Mouse (Mus musculus) ES-Bruce4 (cell line): ENCODE results near the gene Erc2. TPM values are rescaled to one million over a fixed set of nuclear protein-coding genes. Genes with fewer than 3 reads are reported as not detected.

Experiments
- H3K27ac ChIP-seq: 2 replicates; pipeline ENCODE4 v1.5.1; 2012; ENCODE audit warnings: low read length, inconsistent platforms; ENCODE audit not compliant: insufficient read depth
- H3K27me3 ChIP-seq: 2 replicates; pipeline ENCODE4 v1.6.1; 2012; ENCODE audit warnings: mild to moderate bottlenecking, low read length, inconsistent platforms; ENCODE audit not compliant: control insufficient read depth, poor library complexity, insufficient read depth, severe bottlenecking
- H3K36me3 ChIP-seq: 2 replicates; pipeline ENCODE4 v1.6.1; 2012; ENCODE audit warnings: inconsistent platforms, mild to moderate bottlenecking, low read length, moderate library complexity; ENCODE audit not compliant: control insufficient read depth, poor library complexity, insufficient read depth, severe bottlenecking
- H3K4me1 ChIP-seq: one replicate; pipeline ENCODE4 v1.8.1; 2011; ENCODE audit warnings: low read length; ENCODE audit not compliant: control insufficient read depth, insufficient read depth
- H3K4me3 ChIP-seq: 2 replicates; pipeline ENCODE4 v1.5.1; 2011; ENCODE audit warnings: low read depth, mild to moderate bottlenecking, low read length
- H3K9ac ChIP-seq: 2 replicates; pipeline ENCODE4 v1.6.1; 2012; ENCODE audit warnings: low read depth, mild to moderate bottlenecking, inconsistent platforms; ENCODE audit not compliant: poor library complexity, severe bottlenecking
- H3K9me3 ChIP-seq: replicated peaks from 2 replicates; pipeline ENCODE4 v1.6.1; 2012; ENCODE audit warnings: mild to moderate bottlenecking, low read length, inconsistent platforms; ENCODE audit not compliant: control insufficient read depth, poor library complexity, insufficient read depth, severe bottlenecking
- CTCF ChIP-seq: IDR thresholded peaks from one replicate; pipeline ENCODE4 v1.8.1; 2011; ENCODE audit warnings: low read depth, low read length
- EP300 ChIP-seq: IDR thresholded peaks from 2 replicates; pipeline ENCODE4 v1.6.1; 2011; ENCODE audit warnings: low read depth, low read length; ENCODE audit not compliant: insufficient read depth
- POLR2A ChIP-seq: IDR thresholded peaks from one replicate; pipeline ENCODE4 v1.8.1; 2011; ENCODE audit warnings: low read length; ENCODE audit not compliant: insufficient read depth
- polyA plus RNA-seq: library from polyadenylated mRNA; stranded (reverse); fragments of >200 nt; gene quantifications from 2 replicates; pipeline ENCODE4 v1.2.4, GENCODE M21; 2011; ENCODE audit warnings: low read depth; ENCODE audit not compliant: missing spikeins, insufficient read depth, insufficient read length

Erc2 gene
- polyA plus RNA-seq, 1 experiment = 10.0 TPM

- Histone ChIP-seq H3K36me3 (no peaks in the 10 kb centered on the region), H3K4me1 (no peaks in the 10 kb centered on the region), H3K9me3 (no peaks in the 10 kb centered on the region), H3K9ac (no peak overlapping the region), H3K4me3 (no peak overlapping the region), H3K27me3 (no peaks in the 10 kb centered on the region), H3K27ac (no peak overlapping the region)
- no peak for TF ChIP-seq POLR2A
- no peak for TF ChIP-seq CTCF
- TF ChIP-seq EP300 = no peak
These were observed 759.7 kb downstream of the Erc2 start for GRCm38 (mm10) chr14:28381801-28382550.

- Histone ChIP-seq H3K27me3 (no peaks in the 10 kb centered on the region), H3K4me1 (no peaks in the 10 kb centered on the region), H3K4me3 (no peak overlapping the region), H3K9ac (no peak overlapping the region), H3K36me3 (no peaks in the 10 kb centered on the region), H3K27ac (no peak overlapping the region), H3K9me3 (no peaks in the 10 kb centered on the region)
- TF ChIP-seq EP300 (no peak), POLR2A (no peak), CTCF (no peak)
These were observed 764.8 kb downstream of the Erc2 start for GRCm38 (mm10) chr14:28386815-28387607.

- H3K36me3 ChIP-seq = no peaks in the 10 kb centered on the region
- H3K9ac ChIP-seq = no peak overlapping the region
- H3K27ac ChIP-seq = no peak overlapping the region
- H3K9me3 ChIP-seq = no peaks in the 10 kb centered on the region
- H3K4me3 ChIP-seq = no peak overlapping the region
- H3K4me1 ChIP-seq = no peaks in the 10 kb centered on the region
- H3K27me3 ChIP-seq = no peaks in the 10 kb centered on the region
- no peak for TF ChIP-seq CTCF
- no peak for TF ChIP-seq EP300
- no peak for TF ChIP-seq POLR2A
These were observed 776.7 kb downstream of the Erc2 start for GRCm38 (mm10) chr14:28398915-28399314.

GRCm38 (mm10) chr14:28399897-28400296 lies 777.7 kb downstream of the Erc2 start:
- H3K4me3 ChIP-seq = no peak overlapping the region
- H3K27me3 ChIP-seq = no peaks in the 10 kb centered on the region
- H3K4me1 ChIP-seq = no peaks in the 10 kb centered on the region
- no peak overlapping the region for H3K27ac ChIP-seq
- TF ChIP-seq EP300 (no peak), CTCF (no peak), POLR2A (no peak)
- H3K9me3 ChIP-seq = no peaks in the 10 kb centered on the region
- H3K9ac ChIP-seq = no peak overlapping the region
- H3K36me3 ChIP-seq = no peaks in the 10 kb centered on the region

GRCm38 (mm10) chr14:28405277-28405840 lies 783.1 kb downstream of the Erc2 start:
- TF ChIP-seq POLR2A = no peak
- TF ChIP-seq EP300 = no peak
- no peak for TF ChIP-seq CTCF
- H3K9me3 ChIP-seq = no peaks in the 10 kb centered on the region
- no peak overlapping the region for H3K4me3 ChIP-seq
- H3K27ac ChIP-seq = no peak overlapping the region
- H3K27me3 ChIP-seq = no peaks in the 10 kb centered on the region
- no peak overlapping the region for H3K9ac ChIP-seq
- no peaks in the 10 kb centered on the region for H3K36me3 ChIP-seq
- no peaks in the 10 kb centered on the region for H3K4me1 ChIP-seq
